Mouse (Mus musculus): Measurements from ENCODE around the gene Tubal3. TPM values are rescaled to one million over a fixed set of nuclear protein-coding genes. Genes with fewer than 3 reads are reported as not detected.

Gene Tubal3
- polyA plus RNA-seq (2014; fragmentation: Illumina TruSeq; extraction: RNeasy Lipid Tissue Mini Kit (QIAGEN cat#74804); ENCODE audit: low read depth, low replicate concordance): not detected

GRCm38 (mm10) chr13:3917571-3918311, at the start of gene Tubal3, which contains the start of gene Net1:
TSS of gene Tubal3 (plus strand) at chr13:3918274.
TSS of gene Net1 (minus strand) at chr13:3918220.

GRCm38 (mm10) chr13:3945249-3945648, 27.2 kb downstream of the Tubal3 start, which contains the start of gene Ucn3:
TSS of gene Ucn3 (minus strand) at chr13:3945349.

Other genes with a start within 250 kb of the Tubal3 start
- 1.3 TPM for gene Calml3, start 114.0 kb upstream of the Tubal3 start, polyA plus RNA-seq (2014; fragmentation: Illumina TruSeq; extraction: RNeasy Lipid Tissue Mini Kit (QIAGEN cat#74804); ENCODE audit: low read depth, low replicate concordance)
- not detected for gene Calm4, start 80.5 kb upstream of the Tubal3 start, polyA plus RNA-seq (2014; fragmentation: Illumina TruSeq; extraction: RNeasy Lipid Tissue Mini Kit (QIAGEN cat#74804); ENCODE audit: low read depth, low replicate concordance)
- not detected for gene Calm5, start 64.1 kb upstream of the Tubal3 start, polyA plus RNA-seq (2014; fragmentation: Illumina TruSeq; extraction: RNeasy Lipid Tissue Mini Kit (QIAGEN cat#74804); ENCODE audit: low read depth, low replicate concordance)
- 199 TPM for gene Net1, start 54 bp upstream of the Tubal3 start, polyA plus RNA-seq (2014; fragmentation: Illumina TruSeq; extraction: RNeasy Lipid Tissue Mini Kit (QIAGEN cat#74804); ENCODE audit: low read depth, low replicate concordance)
- not detected for gene Ucn3, start 27.1 kb downstream of the Tubal3 start, polyA plus RNA-seq (2014; fragmentation: Illumina TruSeq; extraction: RNeasy Lipid Tissue Mini Kit (QIAGEN cat#74804); ENCODE audit: low read depth, low replicate concordance)
- gene Akr1c14, start 130.7 kb downstream of the Tubal3 start, polyA plus RNA-seq (2014; fragmentation: Illumina TruSeq; extraction: RNeasy Lipid Tissue Mini Kit (QIAGEN cat#74804); ENCODE audit: low read depth, low replicate concordance): 272 TPM
- 450 TPM for gene Akr1c18, start 232.4 kb downstream of the Tubal3 start, polyA plus RNA-seq (2014; fragmentation: Illumina TruSeq; extraction: RNeasy Lipid Tissue Mini Kit (QIAGEN cat#74804); ENCODE audit: low read depth, low replicate concordance)